ENCODE assay signal across 8 mouse cellular contexts in the genomic region with DNA sequence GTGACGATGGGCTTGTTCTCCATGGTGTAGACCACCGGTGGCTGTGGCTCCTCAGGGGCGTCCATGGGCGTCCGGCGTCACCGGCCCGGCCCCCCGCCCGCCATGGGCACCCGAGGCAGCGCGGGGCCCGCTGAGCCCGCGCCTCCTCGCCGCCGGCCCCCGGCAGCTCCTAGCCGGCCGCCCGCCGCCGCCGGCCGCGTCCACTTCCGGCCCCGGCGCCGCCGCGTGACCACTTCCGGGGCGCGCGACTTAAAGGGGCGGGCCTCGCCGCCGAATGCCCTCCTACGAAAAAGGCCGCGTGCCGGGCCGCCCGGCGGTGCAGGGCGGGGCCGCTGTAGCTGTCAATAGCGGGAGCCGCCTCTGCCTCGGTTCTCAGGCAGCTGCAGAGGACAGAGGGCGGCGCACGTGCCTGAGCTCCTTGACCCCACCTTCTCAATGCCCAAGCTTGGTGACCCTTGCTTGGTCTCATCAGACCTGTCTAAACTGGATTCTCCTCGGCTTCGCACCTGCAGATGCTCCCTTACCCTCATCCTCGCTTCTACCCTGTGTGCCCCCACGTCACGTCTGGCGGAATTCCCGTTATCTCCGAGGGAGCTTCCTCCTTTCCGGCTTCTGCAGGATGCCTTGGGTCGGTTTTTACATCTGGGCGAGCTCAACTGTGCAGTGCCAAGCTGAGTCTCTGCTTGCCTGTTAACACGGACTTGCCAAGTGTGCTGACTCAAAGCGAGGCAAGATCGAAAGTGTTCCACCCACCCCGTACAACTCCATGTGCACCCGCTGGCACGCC. TPM values are rescaled to one million over a fixed set of nuclear protein-coding genes. Genes with fewer than 3 reads are reported as not detected.
A peak's percentile ranks its signal among the peaks of the same experiment; 100 is the strongest.
DNase-seq lines count a peak whose midpoint lies in the region; ATAC-seq lines count a peak whose summit lies in the region.

Gene Trappc10 (minus strand): TSS at position 204 of the 787 bp plus-strand sequence.

- peak within 1 kb of the TSS; percentile 78 for H3K4me2 ChIP-seq in hindbrain, embryonic 14.5 days (replicated peaks)

- under 1% methylated on average over 67 of the region's 74 CpGs for WGBS in hindbrain, embryonic 14.5 days

- H3K4me1 ChIP-seq in hindbrain, embryonic 14.5 days (replicated peaks; ENCODE audit: control insufficient read depth, insufficient read depth, low read length) = peaks cover 17% of the 10 kb centered on the region

- ATAC-seq in hindbrain, embryonic 14.5 days (ENCODE audit: low FRiP score) = peak; percentile 96

- peak within 1 kb of the TSS; percentile 76 for H3K4me3 ChIP-seq in hindbrain, embryonic 14.5 days (replicated peaks; ENCODE audit: low read length)

- no peaks in the 10 kb centered on the region for H3K27me3 ChIP-seq in hindbrain, embryonic 14.5 days (ENCODE audit: control insufficient read depth, insufficient read depth, low read length)

- DNase-seq in NIH3T3 (ENCODE audit: low read depth) = peak; percentile 92
- DNase-seq in cerebellum, postnatal 14 days = peak; percentile 87 to 90
- peak; percentile 60 to 81 for DNase-seq in frontal cortex, postnatal 25 days (ENCODE audit: low spot score in 2 of 2)
- DNase-seq in hindbrain, embryonic 14.5 days (ENCODE audit: low spot score) = peak; percentile 89
- peak; percentile 84 to 86 for DNase-seq in layer of hippocampus, postnatal 36 days
- DNase-seq in lung, postnatal 36 days = peak; percentile 92
- DNase-seq in retina, postnatal 1 day = peak; percentile 93
- DNase-seq in urinary bladder, adult 18-20 months (ENCODE audit: low spot score in 2 of 2) = peak; percentile 81 to 82

- H3K9me3 ChIP-seq in hindbrain, embryonic 14.5 days (ENCODE audit: control insufficient read depth, low read length) = no peaks in the 10 kb centered on the region

- H3K36me3 ChIP-seq in hindbrain, embryonic 14.5 days (replicated peaks; ENCODE audit: control insufficient read depth, insufficient read depth) = 0 out of 2 replicates have a peak, but pooled peaks cover 3% of the 10 kb centered on the region

- peak within 1 kb of the TSS; percentile 86 for H3K27ac ChIP-seq in hindbrain, embryonic 14.5 days

- peak within 1 kb of the TSS; percentile 88 for H3K9ac ChIP-seq in hindbrain, embryonic 14.5 days

RNA-seq across cellular contexts. Expression of gene Trappc10, which starts in this region (rescaled TPM):
- 35.5 and 39.7 TPM in 2 replicates for polyA plus RNA-seq in hindbrain, embryonic 14.5 days (2014; fragmentation: Nextera tagmentation; extraction: Ambion mirVana)
- 10 to 100 TPM; 75.6 to 79.0 TPM for total RNA-seq in layer of hippocampus, postnatal 36 days (2021)

Comparison
In these comparisons a context has a peak if more than half of its experiments do, and no peak if none do; other contexts are left out.
1. Peak in every context shown above with its lines: DNase-seq, ATAC-seq, H3K4me3 ChIP-seq and H3K27ac ChIP-seq.